Mouse (Mus musculus): ENCODE data around the gene Phtf1. TPM values are rescaled to one million over a fixed set of nuclear protein-coding genes. Genes with fewer than 3 reads are reported as not detected.

Phtf1 gene
- 14.2 TPM for polyA plus RNA-seq (2014; fragmentation: Illumina TruSeq; extraction: RNeasy Lipid Tissue Mini Kit (QIAGEN cat#74804); ENCODE audit: insufficient read depth, low read depth, low replicate concordance)

DNA sequence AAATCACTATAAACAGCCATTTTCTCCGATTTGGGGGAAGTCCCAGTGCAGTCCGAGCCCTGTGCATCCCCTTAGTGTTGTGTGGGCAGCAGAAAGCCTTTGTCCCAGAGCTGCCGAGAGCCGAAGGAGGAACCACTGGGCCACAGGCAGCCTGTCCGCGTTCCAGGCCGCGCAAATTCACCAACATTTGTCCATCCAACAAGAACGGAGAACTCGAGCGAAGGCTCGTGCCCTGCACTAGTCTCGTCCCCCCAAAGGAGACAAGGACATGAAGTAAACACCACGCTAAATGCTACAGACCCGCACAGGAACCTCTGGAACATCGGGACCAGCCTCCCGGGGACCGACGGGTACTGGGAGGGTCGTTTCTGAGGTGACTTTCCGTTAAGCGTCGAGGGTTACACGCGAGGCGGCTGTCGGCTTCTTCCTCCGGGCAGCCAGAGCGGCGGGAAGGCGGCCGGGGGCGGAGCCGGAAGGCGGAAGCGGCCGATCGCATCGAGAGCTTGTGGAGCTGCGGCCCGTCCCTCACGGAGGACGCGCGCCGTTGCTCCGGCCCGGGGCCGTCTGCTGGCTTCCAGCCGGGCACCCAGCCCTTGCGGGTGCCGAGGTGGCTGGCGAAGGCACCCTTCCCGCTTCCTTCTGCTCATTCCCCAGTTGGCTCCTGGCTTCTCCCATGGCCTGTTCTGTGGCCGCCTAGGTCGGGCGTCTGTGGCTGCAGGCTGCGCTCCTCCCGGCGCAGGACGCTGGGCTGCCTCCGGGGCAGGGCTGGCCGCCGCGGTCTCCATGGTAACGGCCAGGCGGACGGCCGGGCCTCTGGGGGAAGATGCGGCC is at the start of gene Phtf1:
Gene Phtf1 (plus strand): TSS at position 250 of the 831 bp plus-strand sequence.

Other genes with a start within 250 kb of the Phtf1 start
- 46.2 TPM for gene Olfml3, start 230.1 kb upstream of the Phtf1 start, polyA plus RNA-seq (2014; fragmentation: Illumina TruSeq; extraction: RNeasy Lipid Tissue Mini Kit (QIAGEN cat#74804); ENCODE audit: insufficient read depth, low read depth, low replicate concordance)
- gene Gm10964, start 228.7 kb upstream of the Phtf1 start, polyA plus RNA-seq (2014; fragmentation: Illumina TruSeq; extraction: RNeasy Lipid Tissue Mini Kit (QIAGEN cat#74804); ENCODE audit: insufficient read depth, low read depth, low replicate concordance): not detected
- gene Hipk1, start 176.5 kb upstream of the Phtf1 start, polyA plus RNA-seq (2014; fragmentation: Illumina TruSeq; extraction: RNeasy Lipid Tissue Mini Kit (QIAGEN cat#74804); ENCODE audit: insufficient read depth, low read depth, low replicate concordance): 24.4 TPM
- gene Dclre1b, start 158.7 kb upstream of the Phtf1 start, polyA plus RNA-seq (2014; fragmentation: Illumina TruSeq; extraction: RNeasy Lipid Tissue Mini Kit (QIAGEN cat#74804); ENCODE audit: insufficient read depth, low read depth, low replicate concordance): 4.7 TPM
- 7.8 TPM for gene Ap4b1, start 158.6 kb upstream of the Phtf1 start, polyA plus RNA-seq (2014; fragmentation: Illumina TruSeq; extraction: RNeasy Lipid Tissue Mini Kit (QIAGEN cat#74804); ENCODE audit: insufficient read depth, low read depth, low replicate concordance)
- not detected for gene Gm43064, start 158.5 kb upstream of the Phtf1 start, polyA plus RNA-seq (2014; fragmentation: Illumina TruSeq; extraction: RNeasy Lipid Tissue Mini Kit (QIAGEN cat#74804); ENCODE audit: insufficient read depth, low read depth, low replicate concordance)
- not detected for gene Bcl2l15, start 135.5 kb upstream of the Phtf1 start, polyA plus RNA-seq (2014; fragmentation: Illumina TruSeq; extraction: RNeasy Lipid Tissue Mini Kit (QIAGEN cat#74804); ENCODE audit: insufficient read depth, low read depth, low replicate concordance)
- gene Ptpn22, start 108.3 kb upstream of the Phtf1 start, polyA plus RNA-seq (2014; fragmentation: Illumina TruSeq; extraction: RNeasy Lipid Tissue Mini Kit (QIAGEN cat#74804); ENCODE audit: insufficient read depth, low read depth, low replicate concordance): 7.4 TPM
- gene Rsbn1, start 54.0 kb upstream of the Phtf1 start, polyA plus RNA-seq (2014; fragmentation: Illumina TruSeq; extraction: RNeasy Lipid Tissue Mini Kit (QIAGEN cat#74804); ENCODE audit: insufficient read depth, low read depth, low replicate concordance): 6.1 TPM